Mouse (Mus musculus) adrenal gland, postnatal 4 days (tissue): ENCODE measurements at regions not wholly inside any gene's neighbourhood (a gene's known extent, or its start where the extent isn't known, plus 50 kb on each side); places are given as distances from the start of the nearest gene placed in this dataset.

ENCODE experiments used
- DNase-seq, 2 experiments: peaks; one replicate each; pipeline ENCODE4 v3.0.0; 2021 to 2022; ENCODE audit warnings: low spot score in 2 of 2, mixed read lengths in 2 of 2

DNA sequence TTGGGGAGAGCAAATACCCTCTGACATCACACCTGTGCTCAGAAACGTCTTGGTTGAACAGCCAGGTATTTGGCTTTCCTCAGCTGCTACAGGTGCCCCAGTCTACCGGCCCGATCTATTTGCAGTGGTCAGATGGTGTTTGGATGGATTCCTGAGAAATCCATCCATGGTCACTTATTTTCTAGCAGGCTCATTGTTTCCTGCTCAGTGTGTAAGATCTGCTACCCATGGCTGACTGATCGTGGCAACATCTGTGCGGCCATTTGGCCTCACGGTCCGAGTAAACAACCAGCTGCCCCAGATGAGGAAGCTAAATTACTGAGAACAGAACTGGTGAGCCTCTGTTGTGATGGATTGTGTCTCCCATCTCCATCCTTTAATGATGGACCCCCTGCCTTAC, 1248.8 kb upstream of the A1bg start:
- DNase-seq, result no peak

DNA sequence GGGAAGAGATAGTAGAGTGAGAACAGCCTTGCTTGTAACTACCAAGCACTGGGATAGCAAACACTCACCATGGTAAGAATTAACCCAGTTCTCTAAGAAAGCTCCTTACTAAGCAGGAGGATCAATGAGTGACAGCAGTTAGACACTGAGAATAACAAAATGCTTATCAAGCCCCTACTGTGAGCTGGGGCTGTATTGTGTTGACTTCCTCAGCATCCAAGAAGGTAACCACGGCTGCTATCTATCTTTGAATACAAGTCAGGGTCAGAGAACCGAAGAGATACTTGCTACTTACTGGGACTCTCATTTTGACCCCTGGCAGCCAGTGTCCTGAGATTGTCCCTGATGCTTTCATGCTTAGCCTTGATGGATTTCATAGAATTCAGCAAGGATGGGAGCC, 1248.4 kb upstream of the A1bg start:
- DNase-seq, result no peak

DNA sequence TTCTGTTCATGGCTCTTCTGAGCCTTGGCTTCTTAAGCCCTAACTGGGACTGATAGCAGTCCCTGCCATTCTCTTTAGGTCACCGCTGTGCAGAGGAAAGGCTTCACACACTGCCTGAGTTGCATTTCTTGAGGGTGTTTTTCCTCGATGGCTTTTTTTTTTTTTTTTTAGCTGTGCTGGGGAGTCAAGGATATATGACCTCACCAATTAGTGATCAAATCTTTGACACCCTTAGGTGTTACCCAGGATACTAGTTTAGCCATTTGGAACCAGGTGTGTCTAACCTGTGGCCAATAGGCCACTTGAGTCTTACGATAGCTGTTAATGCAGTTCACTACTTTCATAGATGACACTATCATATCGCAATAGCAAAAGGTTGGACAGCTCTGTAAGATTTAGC, 1247.5 kb upstream of the A1bg start:
- no peak for DNase-seq

DNA sequence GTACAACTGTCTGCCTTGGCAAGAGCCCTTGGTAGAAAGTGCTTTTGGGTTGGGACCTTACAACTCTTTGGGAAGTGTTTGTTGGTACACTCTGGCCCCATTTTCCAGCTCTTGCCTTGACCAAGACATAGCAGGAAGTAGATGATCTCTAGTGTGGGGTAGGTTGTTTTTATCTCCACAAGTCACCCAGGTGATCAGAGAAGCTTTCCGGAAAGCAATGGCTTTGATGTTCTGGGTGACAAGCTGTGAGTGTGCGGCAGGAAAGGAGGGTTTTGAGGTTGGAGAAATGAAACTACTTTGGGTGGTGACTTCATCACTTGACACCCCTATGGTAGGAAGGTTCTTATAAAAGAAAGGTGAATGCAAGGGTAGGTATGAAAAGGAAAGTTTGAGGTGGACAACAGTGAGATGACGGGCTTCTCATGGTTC, 1246.8 kb upstream of the A1bg start:
- DNase-seq, result no peak

DNA sequence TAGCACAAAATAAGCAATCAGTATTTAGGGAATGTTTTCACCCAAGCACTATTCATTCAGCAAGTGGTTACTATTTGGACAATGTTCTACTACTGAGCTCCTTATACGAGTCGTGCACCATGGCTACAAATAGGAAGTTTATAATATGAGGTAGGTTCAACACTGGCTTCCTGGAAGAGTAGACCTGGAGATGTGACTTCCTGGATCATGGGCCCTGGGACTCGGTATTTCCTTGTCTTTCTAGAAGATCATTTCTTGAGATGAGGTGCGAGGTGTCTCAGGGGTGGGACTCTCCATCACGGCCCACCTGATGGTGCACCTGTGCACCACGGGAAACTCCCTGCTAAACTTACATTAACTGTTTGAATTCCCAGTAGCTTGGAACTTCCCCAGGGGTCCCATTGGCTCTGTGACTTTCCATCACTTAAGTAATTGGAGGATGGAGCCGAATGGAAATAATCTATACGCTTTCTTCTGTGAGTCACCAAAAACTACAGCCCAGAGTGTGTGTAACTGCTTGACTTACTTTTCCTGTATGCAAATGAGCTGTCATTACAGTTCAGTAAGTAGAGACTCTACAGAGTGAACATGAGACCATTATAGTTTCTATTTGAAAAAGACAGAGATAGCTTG, 1246.3 kb upstream of the A1bg start:
- DNase-seq, result no peak

DNA sequence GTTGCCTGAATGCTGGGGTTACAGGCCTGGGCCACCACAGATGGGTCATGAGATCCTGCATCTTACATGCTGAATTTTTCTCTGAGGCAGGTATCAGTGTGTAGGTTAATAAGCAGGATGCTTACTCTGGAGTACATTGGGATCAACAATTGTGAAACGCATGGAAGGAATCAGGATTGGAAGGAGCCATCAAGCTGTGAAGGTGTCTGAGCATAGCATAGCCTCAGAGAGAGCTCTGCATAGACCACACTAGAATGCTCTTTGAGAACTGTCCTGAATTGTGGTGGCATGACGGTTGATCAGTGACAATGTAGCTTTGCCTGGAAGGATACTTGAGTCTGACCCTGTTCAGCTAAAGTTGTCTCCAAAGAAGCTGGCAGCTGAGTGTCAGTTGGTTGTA, 1245.7 kb upstream of the A1bg start:
- DNase-seq, result no peak

DNA sequence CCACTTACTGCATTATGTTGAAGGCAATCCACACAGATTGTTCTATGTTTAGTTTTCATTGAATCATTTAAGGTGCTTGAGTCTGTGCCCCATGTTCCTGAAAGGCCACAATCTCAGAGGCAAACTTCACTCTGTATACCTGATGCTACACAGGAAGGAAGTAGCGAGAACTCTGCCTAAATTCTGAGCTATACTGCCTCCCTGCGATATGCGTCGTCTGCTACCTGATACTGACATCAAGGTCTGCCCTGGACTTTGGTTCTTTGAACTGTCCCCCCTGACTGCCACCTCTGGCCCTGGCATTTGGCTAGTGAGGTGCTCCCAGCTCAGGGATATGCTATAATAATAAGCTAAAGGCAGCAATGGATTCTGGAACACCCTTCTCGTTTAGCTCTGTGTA, 1244.0 kb upstream of the A1bg start:
- no peak for DNase-seq

DNA sequence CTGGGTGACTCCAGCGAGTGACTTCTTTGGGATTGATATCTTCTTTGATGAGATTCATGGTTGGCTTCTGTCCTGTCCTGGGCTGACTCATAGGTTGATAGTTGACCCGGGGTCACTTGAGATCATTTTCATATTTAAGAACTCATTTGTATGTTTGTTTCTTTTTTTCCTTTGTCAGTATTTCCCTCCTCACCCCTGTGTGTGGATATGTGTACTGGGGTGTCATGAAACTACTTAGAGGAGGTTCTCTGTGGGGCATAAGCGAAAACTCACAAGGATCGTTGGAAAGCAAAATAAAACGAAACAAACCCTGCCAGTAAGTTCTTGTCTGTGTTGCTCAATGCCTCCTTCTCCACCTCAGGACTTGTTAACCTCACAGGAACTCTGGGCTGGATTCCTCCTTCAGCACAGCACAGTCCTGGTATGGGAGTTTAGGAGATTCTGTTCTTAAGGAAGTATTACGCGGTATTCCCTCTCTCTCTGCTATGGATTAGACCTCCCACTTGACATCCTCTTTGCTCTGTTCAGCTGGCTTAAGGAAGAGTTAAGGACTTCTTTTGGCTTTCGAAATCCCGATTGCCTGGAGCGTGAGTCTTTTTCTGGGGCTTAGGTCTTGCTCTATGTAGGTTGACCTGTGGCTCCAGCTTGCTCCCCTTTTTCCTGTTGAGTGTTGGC, 1243.2 kb upstream of the A1bg start:
- DNase-seq, result no peak

DNA sequence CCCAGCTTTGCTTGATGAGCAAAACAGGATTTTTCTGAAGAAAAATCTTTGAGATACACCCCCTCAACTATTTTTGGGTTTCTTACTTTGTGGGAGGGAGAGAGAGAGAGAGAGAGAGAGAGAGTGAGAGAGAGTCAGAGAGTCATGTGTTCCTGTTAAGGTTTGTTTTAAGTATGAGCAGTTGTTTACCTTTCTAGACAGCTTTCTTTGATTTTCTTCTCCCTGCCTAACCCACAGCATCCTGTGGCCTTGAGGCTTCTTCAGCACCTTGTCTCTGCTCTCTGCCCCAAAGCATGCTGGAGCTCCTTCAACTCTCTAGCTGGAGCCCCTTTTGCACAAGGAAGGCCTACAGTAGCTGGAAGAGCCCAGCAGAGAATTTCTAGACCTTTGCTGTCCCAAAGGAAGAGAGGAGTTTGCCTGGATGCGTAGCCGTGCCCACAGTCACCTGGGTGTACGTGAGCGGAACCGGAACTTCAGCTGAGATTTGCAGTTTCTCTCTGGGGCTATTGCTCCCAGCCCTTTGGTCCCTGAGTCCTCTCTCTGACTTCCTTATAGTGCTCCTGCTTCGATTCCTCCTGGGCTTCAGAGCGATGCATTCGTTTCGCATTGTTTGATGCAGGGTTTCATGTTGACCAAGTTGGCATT, 1242.1 kb upstream of the A1bg start:
- DNase-seq, result no peak

DNA sequence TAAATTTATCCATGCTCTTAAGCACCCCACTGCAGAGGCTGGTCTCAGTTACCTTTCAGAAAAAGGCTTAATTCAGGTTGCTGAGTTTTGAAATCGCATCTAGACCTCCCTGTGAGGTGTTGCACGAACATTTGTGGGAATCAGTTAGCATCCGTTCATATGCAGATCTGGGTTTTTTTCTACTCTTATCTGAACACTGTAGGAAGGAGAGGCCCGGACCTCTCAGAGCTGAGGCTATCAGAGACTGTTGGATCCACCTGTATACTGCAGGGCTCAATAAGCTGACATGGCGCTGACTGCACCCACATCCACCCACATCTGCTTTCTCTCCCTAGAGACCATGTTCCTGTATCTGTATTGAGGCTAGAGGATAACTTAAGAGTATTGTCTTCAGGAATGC, 1240.4 kb upstream of the A1bg start:
- DNase-seq, result no peak

DNA sequence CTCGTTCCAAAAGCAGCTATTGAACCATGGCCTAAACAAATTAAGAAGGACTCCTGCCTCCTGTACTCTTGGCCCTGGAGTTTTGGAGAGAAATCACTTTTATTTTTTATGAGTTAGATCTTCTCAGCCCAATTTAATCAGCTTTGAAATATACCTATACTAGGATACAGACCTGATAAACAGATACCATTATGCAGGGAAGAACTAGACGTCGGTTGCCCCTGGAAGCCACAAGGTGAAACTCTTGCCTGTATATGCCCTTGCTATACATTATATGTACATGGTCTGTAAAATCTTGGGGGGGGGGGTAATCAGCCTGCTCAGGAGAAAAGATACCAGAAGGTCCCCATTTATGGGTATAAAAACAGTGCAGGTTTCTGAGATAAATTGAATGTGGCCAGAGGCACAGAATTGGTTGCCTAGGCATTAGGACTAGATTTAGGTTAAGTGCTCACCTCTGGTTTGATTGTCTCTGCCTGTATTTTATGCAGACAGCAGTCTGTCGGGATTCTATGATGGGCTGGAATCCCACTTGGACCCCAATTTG, 1239.9 kb upstream of the A1bg start:
- DNase-seq, result no peak

DNA sequence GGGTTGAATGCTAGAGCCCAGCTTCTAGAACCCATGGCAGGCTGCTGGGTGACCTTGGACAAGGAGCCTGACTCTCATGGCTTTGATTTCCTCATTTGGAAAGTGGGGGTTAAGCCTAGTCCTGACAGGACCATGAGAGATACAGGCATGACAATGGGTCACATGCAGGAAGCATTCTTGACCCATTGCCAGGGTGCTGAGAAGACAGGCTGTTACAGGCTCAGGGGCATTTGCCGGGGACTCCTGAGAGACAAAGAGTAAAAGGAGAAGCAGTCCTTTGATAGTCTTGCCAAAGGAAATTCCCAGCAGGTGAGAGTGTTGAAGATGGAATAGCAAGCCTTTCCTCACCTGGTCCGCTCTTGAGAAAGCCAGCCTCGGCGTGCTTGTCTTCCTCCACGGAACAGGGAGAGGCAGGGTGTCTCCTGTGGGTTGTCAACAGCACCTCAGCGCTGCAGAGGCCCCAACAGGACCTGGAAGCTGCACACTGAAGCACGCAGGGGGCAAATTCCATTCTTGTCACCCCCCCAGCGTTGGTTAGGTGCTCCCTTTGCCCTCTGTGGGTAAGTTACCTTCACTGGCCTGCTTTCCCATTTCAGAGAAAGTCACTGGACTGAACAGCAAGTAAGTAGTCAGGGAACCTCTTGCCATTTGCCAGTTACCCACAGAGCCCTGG, 1239.3 kb upstream of the A1bg start:
- no peak for DNase-seq

DNA sequence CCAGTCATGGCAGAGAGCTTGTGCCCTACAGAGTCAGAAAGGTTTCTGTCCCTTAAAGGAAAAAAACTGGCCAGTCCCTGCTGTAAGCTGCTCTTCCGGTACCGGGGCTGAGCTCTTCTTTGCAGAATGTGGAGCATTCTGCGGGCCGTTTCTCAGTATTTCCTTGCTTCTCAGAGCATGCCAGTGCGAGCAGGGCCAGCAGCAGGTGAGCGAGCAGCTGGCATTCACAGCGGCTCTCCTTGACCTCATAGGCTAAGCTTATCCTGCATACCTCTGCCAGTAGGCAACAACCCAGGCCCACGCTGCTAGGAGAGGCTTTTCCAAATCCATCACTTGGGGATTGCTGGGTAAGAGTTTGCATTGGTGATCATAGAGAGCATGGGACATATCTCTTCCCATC, 1238.2 kb upstream of the A1bg start:
- DNase-seq, result no peak

DNA sequence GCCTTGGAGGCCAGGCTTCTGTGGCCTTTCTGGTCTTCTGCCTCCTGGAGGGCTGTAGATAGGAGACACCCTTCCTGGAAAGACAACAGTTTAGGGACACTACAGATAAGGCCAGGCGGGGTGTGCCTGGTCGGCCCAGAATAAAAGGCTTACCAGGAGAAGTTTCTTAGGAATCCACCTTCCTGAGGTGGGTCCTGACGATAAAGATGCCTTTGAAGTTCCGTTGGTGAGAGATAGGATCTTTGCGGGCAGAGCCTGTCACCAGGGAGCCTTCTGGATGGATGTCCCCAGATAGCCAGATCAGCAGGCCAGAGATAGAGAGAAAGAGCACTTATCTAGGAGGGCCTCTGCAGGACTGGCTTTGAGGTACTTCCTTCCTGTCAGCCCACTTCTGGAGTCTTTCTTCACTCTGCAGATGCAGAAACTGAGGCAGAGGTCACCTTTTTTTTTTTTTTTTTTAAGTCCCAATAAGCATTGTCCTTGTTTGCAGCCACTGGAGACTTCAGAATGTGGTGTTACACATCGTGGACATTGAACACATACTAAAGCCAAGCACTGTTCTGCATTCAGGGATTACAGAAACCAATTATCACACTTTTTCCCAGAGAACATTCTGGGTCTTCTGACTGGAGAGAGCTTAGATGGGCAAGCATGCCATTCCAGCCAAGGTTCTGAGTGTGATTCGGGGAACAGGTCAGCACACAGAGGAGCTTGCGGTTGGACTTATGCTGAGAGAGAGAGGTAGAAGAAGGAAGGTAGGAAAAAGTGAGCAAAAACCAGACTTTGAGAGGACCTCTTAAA, 1236.3 kb upstream of the A1bg start:
- DNase-seq, result no peak

DNA sequence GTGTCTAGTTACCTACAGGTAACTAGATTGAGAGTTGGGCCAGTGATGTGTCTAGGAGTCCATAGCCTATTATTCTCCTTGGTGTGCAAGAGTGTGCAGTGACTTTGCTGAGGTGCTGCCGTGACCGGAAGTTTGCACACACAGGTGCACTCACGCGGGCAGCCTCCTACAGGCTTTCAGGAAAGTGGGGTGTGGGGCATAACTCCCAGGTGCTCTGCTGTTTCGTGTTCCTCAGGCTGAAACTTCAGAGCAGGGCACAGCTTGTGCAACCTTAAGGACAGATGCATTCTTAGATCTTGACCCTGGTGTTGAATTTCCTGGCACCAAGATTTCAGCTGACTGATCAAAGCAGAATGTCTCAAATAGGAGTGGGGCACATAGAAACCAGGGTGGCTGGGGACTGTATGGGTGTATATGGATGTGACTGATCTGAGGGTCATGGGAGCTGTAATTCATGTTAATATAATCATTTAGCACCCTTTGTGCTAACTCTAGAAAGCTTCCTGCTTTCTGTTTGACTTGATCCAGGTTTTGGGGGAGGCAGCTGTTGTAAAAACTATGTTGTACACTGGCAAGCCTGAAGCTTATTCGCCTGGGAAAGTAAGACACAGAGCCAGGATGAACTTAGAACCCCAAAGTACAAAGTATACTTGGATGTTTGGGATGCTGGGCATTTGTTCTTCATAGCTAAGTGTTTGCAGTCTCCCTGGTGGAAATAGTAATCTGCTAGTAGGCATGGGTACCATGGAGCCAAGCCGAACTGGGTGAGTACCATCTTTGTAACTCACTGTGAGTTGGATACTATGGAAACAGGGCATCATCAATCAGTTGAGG, 1234.6 kb upstream of the A1bg start:
- DNase-seq, result no peak

DNA sequence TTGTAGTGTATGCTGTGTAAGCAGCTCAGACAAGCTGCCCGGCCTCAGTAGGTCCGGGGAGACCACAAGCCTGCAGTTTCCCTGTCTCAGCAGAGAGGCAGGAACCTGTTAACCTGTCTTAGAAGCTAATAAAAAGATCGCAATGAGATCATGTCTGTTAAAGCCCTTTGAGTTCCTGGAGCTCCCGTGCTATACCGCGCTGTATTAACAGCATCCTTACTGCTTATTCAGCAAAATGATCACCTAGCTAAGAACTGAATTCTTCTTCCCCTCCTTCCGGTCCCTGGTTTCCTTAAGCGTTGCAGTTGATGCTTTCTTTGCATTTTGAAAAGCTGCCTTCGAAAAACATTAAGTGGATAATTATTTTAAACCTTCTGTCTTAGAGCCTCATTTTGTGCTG, 1230.4 kb upstream of the A1bg start:
- DNase-seq, result no peak

DNA sequence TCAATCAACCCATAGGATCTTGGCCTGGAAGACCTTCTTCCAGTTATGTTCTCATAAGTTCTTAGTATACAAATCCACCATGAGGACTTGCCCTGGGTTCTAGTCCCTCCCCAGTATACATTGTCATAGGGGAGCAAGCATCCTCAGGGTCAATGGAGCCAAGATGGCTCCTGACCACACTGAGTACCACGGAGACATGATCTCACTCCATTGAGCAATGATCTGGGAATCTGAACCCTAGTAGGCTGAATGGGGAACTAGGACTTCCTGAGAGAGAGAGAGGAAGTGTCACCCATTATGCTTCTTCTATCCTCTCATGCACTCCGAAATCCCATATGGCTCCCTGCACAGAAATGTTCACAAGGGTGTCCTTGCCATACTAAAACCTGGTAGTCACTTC, 1229.3 kb upstream of the A1bg start:
- DNase-seq, result no peak

DNA sequence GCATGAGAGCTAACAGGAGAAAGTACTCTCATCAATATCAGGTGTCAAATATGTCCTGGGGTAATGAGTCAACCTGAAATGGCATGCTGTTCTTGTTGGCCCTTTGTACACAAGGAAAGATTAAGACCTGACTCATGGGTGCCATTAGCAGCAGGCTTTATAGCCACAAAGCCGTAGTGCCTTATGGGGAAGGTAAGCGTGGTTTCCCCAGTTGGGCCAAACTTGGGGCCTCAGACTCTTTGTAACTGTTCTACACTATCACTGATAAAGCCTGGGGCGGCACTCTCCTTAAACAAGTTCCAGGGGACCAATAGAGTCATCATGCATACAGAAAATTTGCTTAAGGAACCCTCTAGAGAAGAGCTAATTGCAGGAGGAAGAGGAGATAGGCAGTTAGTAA, 1228.9 kb upstream of the A1bg start:
- no peak for DNase-seq

DNA sequence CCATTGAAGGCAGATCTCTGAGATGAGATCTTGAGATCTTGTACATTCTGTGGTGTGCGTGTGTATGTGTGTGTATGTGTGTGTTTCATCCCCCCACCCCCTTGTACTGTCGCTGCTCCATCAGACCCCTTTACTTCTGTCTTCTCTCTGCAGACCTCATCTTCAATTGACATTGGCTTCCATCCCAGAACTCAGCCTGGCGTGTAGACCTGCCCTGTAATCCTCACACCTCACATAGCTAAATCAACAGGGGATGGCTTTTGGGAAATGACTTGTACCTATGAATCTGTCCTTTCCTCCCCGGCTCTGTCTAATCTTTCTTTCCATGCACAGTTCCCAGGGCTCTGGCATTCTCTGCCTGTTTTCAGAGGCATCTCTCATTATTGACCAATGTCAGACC, 1227.5 kb upstream of the A1bg start:
- no peak for DNase-seq

DNA sequence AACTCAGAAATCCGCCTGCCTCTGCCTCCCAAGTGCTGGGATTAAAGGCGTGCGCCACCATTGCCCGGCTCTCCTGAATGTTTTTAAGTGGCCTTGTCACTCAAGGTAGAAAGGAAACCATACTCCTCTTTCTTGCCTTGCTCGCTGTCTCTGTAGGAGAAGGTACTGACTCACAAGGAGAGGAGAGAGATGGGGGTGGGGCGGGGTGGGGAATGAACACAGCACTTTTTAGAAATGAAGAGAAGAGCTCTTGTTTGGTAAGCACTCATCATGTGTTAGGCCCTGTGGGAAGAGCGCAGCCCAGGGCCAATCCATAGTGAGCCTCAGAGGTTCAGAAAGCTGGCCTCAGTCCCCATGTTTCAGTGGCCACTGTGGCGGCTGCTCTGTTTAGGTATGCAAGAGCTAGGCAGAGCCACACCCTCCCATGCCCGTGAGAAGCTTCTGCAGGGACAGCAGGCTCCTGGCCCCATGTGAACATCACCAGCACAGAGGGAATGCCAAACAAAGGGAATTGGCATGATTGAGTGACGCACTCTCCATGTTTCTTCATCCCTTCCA, 1225.9 kb upstream of the A1bg start:
- no peak for DNase-seq
